Mouse (Mus musculus) lung, embryonic 14.5 days (tissue): ENCODE data around the gene Fgfr2. TPM values are rescaled to one million over a fixed set of nuclear protein-coding genes. Genes with fewer than 3 reads are reported as not detected.
"Not testable (repeated sequence)": the region's sequence is repeated elsewhere in the genome, so short reads cannot be mapped to it uniquely, and the experiment has no call there.

Source experiments
- ATAC-seq: fragments of 200-750 bp; cut with Nextera tagmentation; 2 replicates; pipeline ENCODE4 v1.8.0; 2017; ENCODE audit warnings: mild to moderate bottlenecking, moderate TSS enrichment, moderate library complexity; ENCODE audit not compliant: insufficient read depth
- DNase-seq: peaks from one replicate; pipeline ENCODE4 v3.0.0-alpha.2; 2015
- H3K27ac ChIP-seq: fragments of 300-500 bp; sonication (generic); 2 replicates; pipeline ENCODE4 v1.5.1; 2014; ENCODE audit warnings: low read depth, mild to moderate bottlenecking, moderate library complexity
- H3K27me3 ChIP-seq: fragments of 300-500 bp; sonication (generic); 2 replicates; pipeline ENCODE4 v1.6.1; 2014; ENCODE audit warnings: low read length, control low read depth; ENCODE audit not compliant: insufficient read depth
- H3K36me3 ChIP-seq: fragments of 300-500 bp; sonication (generic); 2 replicates; pipeline ENCODE4 v1.6.1; 2014; ENCODE audit warnings: control low read depth; ENCODE audit not compliant: insufficient read depth
- H3K4me1 ChIP-seq: fragments of 300-500 bp; sonication (generic); 2 replicates; pipeline ENCODE4 v1.6.1; 2014; ENCODE audit warnings: antibody characterized with exemption, control low read depth; ENCODE audit not compliant: insufficient read depth
- H3K4me2 ChIP-seq: fragments of 300-500 bp; sonication (generic); 2 replicates; pipeline ENCODE4 v1.6.1; 2014; ENCODE audit warnings: mild to moderate bottlenecking
- H3K4me3 ChIP-seq: fragments of 300-500 bp; sonication (generic); 2 replicates; pipeline ENCODE4 v1.5.1; 2014; ENCODE audit warnings: low read depth, low read length
- H3K9ac ChIP-seq: fragments of 300-500 bp; sonication (generic); 2 replicates; pipeline ENCODE4 v1.6.1; 2014
- H3K9me3 ChIP-seq: fragments of 300-500 bp; sonication (generic); 2 replicates; pipeline ENCODE4 v1.6.1; 2016; ENCODE audit warnings: low read depth, low read length, control low read depth
- CTCF ChIP-seq: IDR thresholded peaks from 2 replicates; pipeline ENCODE4 v1.5.1; 2016; ENCODE audit warnings: antibody characterized with exemption, low read depth
- WGBS: fragments of 180-500 bp; shearing (Covaris S2); extraction: QIAGEN DNeasy Blood & Tissue Kit; methylation state at CpG from one replicate; pipeline ENCODE4 v1.1.7; 2014; 5-methylcytosine and 5-hydroxymethylcytosine counted together
- polyA plus RNA-seq: library from polyadenylated mRNA; unstranded; fragments of >200 nt; fragmentation: Nextera tagmentation; extraction: Ambion mirVana; gene quantifications from 2 replicates; pipeline ENCODE4 v1.2.1, GENCODE M21; 2014

Fgfr2 gene
- polyA plus RNA-seq, 1 experiment from 2014 or later, result 179 TPM

DNA sequence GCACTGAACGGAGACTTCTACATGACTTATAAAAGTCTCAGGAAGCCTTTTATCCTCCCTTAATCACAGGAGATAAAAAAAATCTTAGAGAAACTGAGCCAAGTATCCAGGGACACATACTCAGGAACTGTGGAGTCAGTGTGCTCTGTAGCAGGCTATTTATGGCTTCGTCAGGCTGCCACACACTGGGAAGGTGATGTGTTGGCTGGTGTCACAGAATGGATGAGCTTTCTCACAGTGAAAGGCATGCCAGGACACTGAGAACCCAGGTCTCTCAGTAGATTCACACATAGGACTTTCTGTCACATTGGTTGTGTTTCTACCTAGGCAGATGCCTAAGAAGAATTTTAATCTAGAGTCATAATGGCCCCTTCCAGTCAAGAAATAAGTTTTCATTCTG is 2008.7 kb downstream of the Fgfr2 start:
- no peak overlapping the region for H3K27ac ChIP-seq
- DNase-seq, result no peak

DNA sequence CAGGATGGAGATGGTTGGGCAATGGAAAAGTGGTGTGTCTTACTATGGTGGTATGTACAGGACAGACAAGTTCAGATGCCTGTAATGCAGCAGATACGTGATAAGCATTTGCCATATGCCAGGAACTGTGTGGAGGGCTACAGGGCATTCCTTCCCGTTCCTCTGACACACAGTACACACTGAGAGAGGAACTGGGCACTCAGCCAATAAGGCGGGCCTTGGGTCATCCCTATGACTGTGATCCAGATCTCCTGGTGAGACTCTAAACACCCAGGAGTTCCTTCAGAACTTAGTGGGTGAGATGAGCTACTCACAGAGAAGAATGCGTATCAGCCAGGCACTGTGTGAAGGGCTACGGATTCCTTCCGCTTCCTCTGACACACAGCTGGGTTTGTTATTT is 2009.5 kb downstream of the Fgfr2 start:
- no peaks in the 10 kb centered on the region for H3K36me3 ChIP-seq
- TF ChIP-seq CTCF, result no peak
- H3K9me3 ChIP-seq, result no peaks in the 10 kb centered on the region
- no peak overlapping the region for H3K9ac ChIP-seq
- peak; percentile 69 for DNase-seq
- no peak overlapping the region for H3K4me2 ChIP-seq
- H3K27me3 ChIP-seq, result no peaks in the 10 kb centered on the region
- H3K4me1 ChIP-seq, result no peaks in the 10 kb centered on the region
- ATAC-seq, result peak; percentile 58
- WGBS, result 28% methylated on average over 6 of the region's 6 CpGs
- no peak overlapping the region for H3K4me3 ChIP-seq
- no peak overlapping the region for H3K27ac ChIP-seq

More for the DNA sequence above, 2008.7 kb downstream of the Fgfr2 start:
- 56% methylated on average over 2 of the region's 2 CpGs for WGBS
- Histone ChIP-seq H3K4me3 (no peak overlapping the region), H3K36me3 (no peaks in the 10 kb centered on the region), H3K9ac (no peak overlapping the region), H3K4me1 (no peaks in the 10 kb centered on the region), H3K4me2 (no peak overlapping the region), H3K9me3 (no peaks in the 10 kb centered on the region), H3K27me3 (no peaks in the 10 kb centered on the region)
- no peak for ATAC-seq
- no peak for TF ChIP-seq CTCF

GRCm38 (mm10) chr7:131112486-131112885 is 2010.7 kb downstream of the Fgfr2 start:
- Histone ChIP-seq H3K4me3 (no peak overlapping the region), H3K4me2 (no peak overlapping the region), H3K9me3 (no peaks in the 10 kb centered on the region), H3K9ac (no peak overlapping the region), H3K4me1 (no peaks in the 10 kb centered on the region), H3K36me3 (no peaks in the 10 kb centered on the region), H3K27ac (no peak overlapping the region), H3K27me3 (no peaks in the 10 kb centered on the region)
- DNase-seq (peak; percentile 86), ATAC-seq (no peak)
- WGBS, result 19% methylated on average over 3 of the region's 3 CpGs
- peak; percentile 84 for TF ChIP-seq CTCF

GRCm38 (mm10) chr7:131082403-131082802 is 2040.7 kb downstream of the Fgfr2 start:
- not testable (repeated sequence) for H3K4me2 ChIP-seq, DNase-seq, H3K27me3 ChIP-seq, H3K4me1 ChIP-seq, H3K4me3 ChIP-seq, H3K27ac ChIP-seq, ATAC-seq, H3K36me3 ChIP-seq, H3K9me3 ChIP-seq, H3K9ac ChIP-seq
- 77% methylated on average over 9 of the region's 9 CpGs for WGBS

DNA sequence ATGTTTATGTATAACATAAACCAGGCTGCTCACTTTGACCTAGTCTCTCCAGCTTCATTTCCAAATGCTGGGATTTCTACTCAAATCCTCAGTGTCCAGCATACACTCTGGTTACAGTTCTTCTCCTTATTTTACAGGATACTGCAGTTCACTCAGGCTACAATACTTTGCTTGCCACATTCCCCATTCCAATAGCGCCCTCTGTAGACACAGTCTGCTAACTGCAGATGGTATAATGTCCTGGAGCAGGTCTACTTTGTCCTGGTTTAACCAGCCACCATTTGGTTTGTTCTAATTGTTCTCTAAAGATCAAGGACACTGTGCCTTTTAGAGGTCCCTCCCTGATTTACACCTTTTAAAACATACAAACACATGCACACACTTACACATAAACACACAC is 2047.2 kb downstream of the Fgfr2 start:
- TF ChIP-seq CTCF, result peak; percentile 55
- H3K4me3 ChIP-seq, result no peak overlapping the region
- H3K9ac ChIP-seq, result no peak overlapping the region
- DNase-seq (peak; percentile 51), ATAC-seq (no peak)
- no peak overlapping the region for H3K27ac ChIP-seq
- H3K27me3 ChIP-seq, result no peaks in the 10 kb centered on the region
- H3K9me3 ChIP-seq, result no peaks in the 10 kb centered on the region
- 0% methylated on average over 1 of the region's 1 CpGs for WGBS
- H3K4me2 ChIP-seq, result no peak overlapping the region
- H3K4me1 ChIP-seq, result no peaks in the 10 kb centered on the region
- no peaks in the 10 kb centered on the region for H3K36me3 ChIP-seq

DNA sequence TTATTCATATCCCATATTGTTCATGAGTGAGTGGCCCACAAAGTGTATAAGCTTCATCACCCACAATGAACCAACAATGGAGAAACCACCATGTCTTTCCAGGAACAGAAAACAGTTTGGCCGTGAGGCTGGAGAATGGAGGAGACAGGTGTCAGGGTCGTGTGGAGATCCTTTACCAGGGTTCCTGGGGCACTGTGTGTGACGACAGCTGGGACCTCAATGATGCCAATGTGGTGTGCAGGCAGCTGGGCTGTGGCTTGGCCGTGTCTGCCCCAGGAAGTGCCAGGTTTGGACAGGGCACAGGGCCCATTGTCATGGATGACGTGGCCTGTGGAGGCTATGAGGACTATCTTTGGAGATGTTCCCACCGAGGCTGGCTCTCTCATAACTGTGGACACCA is 2049.1 kb downstream of the Fgfr2 start:
- not testable (repeated sequence) for H3K9ac ChIP-seq, ATAC-seq, H3K4me3 ChIP-seq, H3K27me3 ChIP-seq, H3K4me1 ChIP-seq, H3K4me2 ChIP-seq, H3K36me3 ChIP-seq, H3K27ac ChIP-seq, H3K9me3 ChIP-seq, DNase-seq
- 77% methylated on average over 6 of the region's 6 CpGs for WGBS

DNA sequence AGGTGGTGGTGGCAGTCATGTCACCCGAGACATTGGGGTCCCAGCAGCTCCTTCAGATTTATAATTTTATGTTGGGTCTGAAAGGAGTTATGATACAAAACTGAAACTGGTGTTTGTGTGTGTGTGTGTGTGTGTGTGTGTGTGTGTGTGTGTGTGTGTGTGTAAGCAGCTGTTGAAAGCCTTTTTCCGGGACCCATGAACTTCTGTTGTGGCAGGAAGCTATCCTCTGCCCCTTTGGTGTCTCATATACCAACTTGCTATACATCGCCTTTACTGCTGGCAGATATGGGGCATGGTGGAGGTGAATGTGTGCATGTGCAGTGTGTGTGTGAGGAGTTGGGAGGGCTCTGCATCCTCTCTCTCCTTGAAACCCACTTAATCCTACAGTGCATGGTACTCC is 2049.7 kb downstream of the Fgfr2 start:
- not testable (repeated sequence) for H3K27me3 ChIP-seq, H3K9me3 ChIP-seq, H3K27ac ChIP-seq, H3K4me2 ChIP-seq, H3K4me1 ChIP-seq, H3K9ac ChIP-seq, DNase-seq, ATAC-seq, H3K4me3 ChIP-seq, H3K36me3 ChIP-seq
- 75% methylated on average over 3 of the region's 3 CpGs for WGBS

DNA sequence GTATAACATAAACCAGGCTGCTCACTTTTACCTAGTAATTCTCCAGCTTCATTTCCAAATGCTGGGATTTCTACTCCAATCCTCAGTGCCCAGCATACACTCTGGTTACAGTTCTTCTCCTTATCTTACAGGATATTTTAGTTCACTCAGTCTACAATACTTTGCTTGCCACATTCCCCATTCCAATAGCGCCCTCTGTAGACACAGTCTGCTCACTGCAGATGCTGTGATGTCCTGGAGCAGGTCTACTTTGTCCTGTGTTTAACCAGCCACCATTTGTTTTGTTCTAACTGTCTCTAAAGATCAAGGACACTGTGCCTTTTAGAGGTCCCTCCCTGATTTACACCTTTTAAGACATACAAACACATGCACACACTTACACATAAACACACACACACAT is 2055.0 kb downstream of the Fgfr2 start:
- H3K36me3 ChIP-seq, H3K27me3 ChIP-seq, H3K4me1 ChIP-seq, H3K27ac ChIP-seq, H3K4me2 ChIP-seq, ATAC-seq, H3K9ac ChIP-seq, H3K4me3 ChIP-seq, H3K9me3 ChIP-seq: not testable (repeated sequence)
- peak; percentile 21 for DNase-seq
- WGBS, result 0% methylated on average over 1 of the region's 1 CpGs
- TF ChIP-seq CTCF, result peak; percentile 36
